Mouse (Mus musculus) ES-CJ7 (cell line): ENCODE data around the gene Tesc.

Experiments used
- DNase-seq: peaks from one replicate; pipeline ENCODE4 v3.0.0; 2011; ENCODE audit warnings: low read depth, low spot score

Tesc gene

DNA sequence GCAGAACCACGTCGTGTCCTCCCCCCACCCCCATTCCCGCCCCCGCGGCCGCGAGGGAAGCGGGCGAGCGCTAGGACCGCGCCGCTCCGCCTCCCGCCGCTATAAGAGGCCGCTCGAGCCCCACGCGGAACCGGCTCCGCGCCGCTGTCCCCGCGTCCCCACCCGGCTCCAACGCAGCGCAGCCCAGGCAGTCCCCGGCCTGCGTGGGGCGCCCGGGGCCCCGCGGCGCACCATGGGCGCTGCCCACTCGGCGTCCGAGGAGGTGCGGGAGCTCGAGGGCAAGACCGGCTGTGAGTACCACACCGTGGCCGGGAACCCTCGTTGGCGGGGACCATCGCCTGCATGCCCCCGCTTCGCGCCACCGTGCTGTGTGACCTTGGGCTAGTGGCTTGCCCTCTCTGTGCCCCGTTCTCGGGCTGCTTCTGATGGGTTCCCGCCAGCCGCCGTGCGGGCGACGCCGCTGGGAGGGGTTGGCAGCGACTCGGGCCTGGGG is at the start of gene Tesc:
Gene Tesc, plus strand, starts transcription at position 46 of the 493 bp plus-strand sequence.
- no peak for DNase-seq

DNA sequence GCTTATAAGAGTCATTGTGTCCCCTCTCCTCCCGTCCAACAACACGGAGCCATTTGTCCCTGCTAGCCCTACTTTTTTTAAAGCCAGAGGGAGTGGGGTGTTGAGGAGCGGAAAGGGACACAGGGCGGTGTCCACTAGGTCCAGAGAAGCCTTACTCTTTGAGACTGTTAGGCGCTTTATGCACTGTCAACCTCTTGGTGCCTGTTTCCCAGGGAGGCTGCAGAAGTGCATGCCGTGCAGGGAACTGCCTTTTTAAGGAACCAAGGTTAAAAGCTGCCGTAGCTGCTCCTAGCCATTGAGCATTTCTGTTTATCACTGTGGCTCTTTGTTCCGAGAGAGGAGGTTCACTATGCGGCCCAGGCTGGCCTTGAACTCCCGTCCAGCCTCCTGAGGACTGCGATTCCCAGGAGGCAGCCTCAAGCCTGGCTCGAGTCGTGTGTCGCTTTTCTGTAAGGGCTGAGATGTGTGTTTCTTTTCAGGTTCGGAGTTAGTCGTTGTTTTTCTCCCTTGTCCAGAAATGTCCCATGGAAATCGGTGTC is 49.3 kb upstream of the Tesc start:
- DNase-seq, result no peak

DNA sequence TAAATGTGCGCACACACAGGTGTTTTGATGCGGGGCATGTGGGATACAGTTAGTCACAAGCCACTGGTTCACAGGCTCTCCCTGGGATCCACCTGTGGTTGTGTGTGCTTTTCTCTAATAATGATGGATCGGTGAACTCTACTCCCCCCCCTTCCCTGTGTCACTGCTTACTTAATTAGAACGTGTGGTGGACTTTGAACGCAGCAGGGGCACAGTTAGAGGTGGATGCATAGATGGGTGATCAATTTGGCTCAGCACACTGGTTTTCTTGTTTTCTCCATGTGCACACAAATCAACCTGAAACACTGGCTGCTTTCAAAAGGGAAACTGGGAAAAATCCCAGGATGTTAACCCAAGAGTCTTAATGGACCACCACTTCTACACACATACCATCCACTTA is 48.5 kb upstream of the Tesc start:
- DNase-seq, result no peak

DNA sequence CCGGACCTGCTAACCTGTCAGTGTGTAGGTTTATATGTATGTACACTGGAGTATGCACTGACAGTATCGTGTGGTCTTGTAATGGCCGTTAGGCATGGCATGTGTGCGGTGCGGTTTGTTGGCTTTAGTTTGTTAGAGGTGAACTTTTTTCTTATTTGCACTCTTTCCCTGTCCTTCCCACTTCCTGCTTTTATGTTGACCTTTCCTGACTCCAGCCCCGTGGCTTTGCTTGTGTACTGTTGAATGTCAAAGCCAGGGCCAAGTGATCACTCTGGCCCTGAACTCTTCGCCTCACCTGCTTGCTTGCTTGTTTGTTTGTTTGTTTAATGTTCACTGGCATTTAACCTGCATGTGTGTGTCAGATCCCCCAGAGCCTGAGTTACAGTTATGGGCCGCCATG is 46.6 kb upstream of the Tesc start:
- no peak for DNase-seq

DNA sequence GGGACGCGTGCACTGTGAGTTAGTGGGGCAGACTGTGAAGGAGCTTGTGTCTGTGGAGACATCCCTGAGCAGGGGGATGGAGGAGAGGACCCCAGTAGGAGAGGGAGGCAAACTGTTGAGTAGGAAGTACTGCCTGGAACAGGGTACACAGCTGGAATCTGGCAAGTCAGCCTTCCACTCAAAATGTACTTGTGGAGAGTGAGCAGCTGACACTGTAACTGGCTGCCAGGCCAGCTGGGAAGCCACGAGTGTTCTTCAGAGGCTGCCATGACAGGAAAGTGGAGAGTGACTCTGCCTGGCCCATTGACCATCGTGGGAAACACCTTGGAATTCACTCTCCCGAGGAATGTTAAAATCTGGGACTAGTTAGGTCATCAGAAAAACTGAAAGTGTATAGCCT is 45.6 kb upstream of the Tesc start:
- no peak for DNase-seq

DNA sequence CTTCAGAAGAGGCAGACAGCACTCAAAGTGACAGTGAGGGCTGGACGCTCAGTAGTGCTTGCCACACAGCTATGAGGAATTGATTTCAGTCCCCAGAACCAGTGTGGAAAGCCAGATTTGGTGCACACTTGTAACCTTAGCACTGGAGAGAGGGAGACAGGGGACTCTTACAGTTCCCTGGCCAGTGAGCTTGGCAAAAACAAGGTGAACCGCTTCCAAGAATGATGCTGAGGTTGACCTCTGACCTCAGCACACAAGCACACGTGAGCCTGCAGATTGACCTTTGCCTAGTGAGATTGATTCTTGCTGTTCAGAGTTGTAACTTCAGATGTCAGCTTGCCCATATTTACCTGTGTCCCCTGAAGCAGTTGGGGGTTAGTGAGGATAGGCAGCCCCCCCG is 41.2 kb upstream of the Tesc start:
- no peak for DNase-seq

DNA sequence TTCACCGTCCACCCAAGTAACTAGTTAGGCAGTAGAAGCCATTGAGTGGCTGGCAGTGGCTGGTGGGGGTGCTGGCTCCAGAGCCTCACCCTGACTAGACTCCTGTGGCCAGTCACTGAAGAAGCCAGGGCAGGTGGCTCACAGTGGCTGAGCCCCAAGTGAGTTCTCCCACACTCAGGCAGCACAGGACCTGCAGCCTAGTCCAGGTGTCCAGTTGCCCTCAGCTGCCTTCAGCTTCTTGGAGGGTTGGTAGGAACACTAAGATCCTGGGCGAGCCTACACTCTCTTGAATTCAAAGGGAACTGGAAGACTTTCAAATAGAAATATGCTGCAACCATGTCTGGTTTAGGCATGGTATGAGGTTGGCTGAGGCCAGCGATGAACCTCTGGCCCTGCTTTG is 39.7 kb upstream of the Tesc start:
- no peak for DNase-seq

DNA sequence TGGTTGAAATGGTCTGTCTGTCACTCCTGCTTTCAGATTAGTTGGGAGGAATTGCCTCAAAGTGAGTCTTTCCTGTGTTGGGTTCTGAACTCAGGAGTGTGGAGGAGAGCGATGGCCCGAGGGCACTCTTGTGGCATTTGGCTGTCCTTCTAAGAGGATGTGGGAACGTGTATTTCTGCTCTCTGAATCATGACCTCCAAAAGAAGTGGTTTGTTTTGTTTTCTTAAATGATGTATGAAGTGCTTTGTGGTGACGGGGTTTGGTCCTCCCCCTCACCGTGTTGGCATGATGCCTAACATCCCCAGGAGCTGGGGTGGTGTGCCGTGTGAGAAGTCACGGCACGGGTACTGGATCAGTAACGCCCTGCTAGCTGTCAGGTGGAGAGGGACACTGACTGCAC is 39.2 kb upstream of the Tesc start:
- DNase-seq, result no peak

DNA sequence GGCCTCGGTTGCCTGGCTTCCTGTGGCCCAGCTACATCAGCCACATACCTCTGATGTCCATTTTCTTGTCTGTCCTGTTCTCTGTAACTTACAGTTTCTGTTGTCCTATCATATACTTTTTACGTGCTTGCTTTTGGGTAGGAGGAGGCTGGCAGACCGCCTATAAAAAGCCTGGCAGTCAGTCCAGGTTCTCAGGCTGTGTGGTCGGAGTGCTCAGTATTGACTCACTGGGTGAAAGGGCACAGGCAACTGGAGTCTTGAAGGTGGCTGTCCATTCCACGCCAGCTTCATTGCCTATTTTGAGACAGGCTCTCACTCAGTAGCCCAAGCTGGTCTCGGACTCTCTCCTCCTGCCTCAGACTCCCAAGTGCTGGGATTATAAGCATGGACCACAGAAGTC is 37.8 kb upstream of the Tesc start:
- DNase-seq, result no peak

DNA sequence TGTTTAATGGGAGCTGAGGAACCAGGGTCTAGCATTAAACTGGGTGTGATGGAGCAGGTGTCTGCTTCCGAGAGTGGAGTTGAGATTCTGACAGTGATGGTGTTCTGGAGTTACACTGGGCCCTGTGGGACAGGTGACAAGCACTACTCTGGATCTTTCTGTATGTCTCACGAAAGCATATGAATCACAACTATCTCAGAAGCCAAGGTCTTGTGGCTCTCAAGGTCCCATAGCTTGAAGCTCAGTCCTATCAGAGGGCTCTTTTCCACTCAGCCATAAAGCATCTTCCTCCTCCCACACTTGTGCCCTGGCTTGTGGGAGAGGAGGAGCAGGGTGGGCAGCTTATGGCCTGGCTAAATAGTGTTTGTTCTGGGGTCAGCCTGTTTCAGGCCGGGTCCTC is 36.6 kb upstream of the Tesc start:
- DNase-seq, result no peak

DNA sequence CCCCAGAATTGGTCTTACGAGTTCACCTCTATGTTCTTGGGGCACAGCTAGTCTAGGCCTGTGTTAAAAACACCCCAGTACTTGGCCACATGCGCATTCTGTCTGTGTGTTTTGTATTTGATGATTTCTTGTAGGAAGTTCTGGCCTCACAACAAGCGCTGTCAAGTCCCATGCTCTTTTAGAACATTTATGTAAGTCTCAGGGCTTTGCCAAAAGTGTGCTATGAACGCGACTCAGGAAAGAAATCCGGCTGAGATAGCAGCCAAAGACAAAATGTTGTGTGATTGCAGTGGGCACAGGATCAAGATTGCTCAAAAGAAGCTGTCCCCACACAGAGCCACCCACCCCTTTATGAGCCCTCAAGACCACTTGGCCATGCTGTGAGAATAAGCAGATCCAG is 34.0 kb upstream of the Tesc start:
- no peak for DNase-seq

DNA sequence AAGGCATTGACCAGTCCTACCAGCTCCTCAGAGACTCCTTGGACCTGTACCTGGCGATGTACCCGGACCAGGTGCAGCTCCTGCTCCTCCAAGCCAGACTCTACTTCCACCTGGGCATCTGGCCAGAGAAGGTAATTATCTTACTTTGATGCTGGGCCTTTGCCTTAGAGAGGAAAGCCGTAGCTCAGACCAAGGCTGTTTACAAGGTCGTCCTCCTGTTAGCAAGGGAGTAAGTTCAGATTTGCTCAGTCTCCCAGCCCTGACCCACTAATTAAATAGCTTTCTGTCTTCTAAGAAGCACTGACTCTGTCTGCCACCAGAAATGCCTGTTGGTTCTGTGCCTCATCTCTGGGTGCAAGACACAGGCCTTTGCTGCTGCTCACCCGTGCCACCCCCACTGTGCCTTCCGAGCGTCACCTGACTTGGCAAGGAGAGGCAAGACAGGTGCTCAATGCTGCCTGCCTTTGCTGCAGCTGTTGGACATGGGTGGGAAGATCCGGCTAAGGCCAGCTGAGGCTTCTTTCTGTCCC is 32.1 kb upstream of the Tesc start:
- DNase-seq, result no peak

DNA sequence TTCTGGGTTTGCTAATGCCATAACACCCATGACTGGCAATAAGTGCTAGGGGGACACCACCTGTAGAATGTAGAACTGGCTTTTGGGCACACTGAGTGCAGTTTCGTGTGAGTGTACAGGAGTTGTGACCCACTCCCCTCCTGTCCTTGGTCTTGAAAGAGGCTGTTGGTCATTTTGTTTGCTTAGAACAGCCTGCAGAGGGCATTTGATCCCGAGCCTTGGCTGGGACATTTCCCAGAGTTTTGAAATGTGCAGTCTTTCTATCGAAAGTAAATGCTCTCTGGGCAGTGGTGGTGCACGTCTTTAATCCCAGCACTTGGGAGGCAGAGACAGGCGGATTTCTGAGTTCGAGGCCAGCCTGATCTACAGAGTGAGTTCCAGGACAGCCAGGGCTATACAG is 31.6 kb upstream of the Tesc start:
- DNase-seq, result no peak

DNA sequence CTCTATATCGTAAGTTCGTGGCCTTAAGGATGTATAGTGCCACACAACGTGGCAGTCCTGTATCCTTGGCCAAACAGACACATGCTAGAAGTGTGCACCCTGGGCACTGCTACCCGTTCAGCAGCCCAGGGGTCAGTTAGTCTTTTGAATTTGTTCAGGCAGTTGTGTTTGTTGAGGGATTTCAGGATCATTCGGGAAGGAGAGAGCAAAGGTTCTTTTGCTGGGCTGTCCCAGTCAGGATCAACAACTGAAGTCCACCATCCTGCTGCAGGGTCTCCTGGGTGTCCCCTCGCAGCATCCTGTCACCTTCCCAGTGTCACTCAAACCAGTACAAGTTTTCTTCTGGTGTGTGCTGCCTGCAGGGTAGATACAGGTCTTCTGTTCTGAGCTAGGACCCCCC is 31.0 kb upstream of the Tesc start:
- no peak for DNase-seq

DNA sequence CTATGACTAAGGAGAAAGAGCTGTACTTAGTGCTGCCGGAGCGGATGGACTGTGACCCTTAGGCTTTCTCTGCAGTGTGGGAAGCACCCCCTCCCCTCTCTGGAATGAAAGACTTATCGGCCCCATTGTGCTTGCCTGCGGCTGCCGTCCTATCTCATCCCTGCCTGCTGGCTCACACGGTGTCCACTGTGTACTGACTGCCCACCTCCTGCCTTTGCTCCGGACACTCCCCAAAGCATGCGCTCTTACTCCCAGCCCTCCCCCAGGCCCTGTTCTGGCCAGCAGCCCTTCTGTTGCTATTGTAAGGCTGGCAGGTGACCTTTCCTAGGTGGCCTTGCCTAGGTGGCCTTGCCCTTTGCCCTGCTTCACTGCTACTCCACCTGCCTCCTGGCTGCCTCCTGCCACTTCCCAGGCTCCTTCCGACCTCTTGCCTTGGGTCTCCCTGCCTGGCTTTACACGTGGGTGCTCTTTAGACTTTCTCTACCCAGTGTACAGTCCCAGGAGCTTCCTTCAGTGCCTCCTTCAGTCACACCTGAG is 30.0 kb upstream of the Tesc start:
- DNase-seq, result no peak

DNA sequence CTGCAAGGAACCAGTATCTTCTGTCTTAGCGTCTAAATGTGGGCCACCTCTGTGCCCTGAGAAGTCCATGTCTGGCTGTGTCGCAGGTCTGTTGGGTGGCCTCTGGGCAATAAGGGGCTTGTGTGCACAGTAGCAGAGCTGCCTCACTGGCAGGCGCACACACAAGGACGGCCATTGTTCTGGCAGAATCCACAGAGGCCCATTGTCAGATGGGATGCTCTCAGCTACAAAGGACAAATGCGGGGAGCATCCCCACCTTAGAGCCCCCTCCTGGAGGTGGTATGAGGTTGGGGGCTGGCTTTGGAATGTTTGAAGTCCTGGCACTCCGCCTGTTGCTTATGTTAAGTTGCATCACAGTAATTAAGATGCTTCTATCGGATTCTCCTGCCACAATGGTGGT is 28.5 kb upstream of the Tesc start:
- no peak for DNase-seq

DNA sequence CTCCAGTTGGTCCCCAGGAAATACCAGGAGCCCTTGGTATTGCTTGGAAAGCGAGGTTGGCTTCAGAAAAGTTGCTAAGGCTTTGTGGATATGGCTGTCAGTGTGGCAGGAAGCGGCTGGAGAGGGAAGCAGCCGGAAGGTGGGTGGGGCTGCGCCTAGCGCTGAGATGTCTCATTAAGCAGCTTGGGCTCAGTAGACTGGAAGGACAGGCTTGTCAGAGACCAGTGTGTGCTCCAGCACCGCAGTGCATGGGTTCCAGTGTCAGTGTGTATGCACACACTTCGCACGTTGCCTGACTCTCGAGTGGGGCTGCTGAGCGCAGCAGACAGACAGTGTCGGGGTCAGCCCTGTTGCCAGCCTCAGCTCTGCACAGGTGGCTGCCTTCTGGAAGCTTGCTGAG is 28.0 kb upstream of the Tesc start:
- DNase-seq, result no peak

DNA sequence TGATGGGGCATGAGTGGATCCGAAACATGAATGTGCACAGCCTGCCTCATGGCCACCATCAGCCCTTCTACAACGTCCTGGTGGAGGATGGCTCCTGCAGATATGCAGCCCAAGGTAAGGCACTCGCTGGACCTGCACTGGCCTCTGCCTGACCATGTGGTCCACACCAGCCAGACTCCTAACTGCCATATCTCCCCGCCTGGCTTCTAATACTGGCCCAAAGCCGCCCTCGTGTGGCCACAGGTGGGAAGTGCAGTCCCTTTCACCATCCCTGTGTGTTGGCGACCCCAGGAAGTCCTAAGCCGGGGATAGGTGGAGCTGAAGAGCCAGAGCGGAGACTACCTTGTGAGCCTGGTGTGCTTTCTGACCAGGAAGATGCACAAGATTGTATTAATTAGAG is 25.5 kb upstream of the Tesc start:
- peak; percentile 72 for DNase-seq

DNA sequence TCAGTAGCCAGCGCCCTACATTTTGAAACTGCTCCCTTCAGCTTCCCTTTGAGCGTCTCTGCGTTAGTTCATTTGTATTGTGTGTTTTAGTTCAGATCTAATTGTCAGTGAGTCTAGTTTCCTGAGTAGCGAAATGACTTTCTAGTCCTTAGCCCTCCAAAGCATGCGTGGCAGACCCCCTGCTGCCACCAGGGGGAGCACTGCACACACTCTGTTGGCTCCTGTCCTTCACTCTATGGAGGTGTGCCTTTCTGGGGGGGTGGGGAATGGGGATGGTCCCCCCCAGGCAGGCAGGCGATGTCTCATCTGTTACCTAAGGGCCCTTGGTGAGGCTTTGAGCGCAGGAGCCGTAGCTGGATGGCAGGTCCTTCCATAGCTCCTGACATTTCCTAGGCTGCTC is 22.9 kb upstream of the Tesc start:
- peak; percentile 55 for DNase-seq

DNA sequence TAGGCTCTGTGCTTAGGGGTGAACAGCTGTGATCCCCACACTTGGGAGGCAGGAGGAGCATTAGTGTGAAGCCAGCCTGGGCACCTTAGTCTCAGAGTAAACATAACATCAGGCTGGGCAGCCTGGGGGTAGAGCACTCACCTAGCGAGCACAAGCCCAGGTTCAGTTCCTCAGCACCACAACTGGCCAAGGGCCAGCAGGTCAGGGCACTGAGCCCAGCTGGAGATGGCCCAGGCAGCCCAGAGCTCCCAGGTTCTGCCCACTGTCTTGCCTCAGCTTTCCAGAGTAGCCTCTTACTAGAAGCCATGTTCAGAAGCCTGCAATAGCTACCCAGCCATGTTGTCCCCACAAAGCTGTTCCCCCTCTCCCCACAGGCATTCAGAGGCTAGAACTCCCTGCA is 21.8 kb upstream of the Tesc start:
- DNase-seq, result no peak

DNA sequence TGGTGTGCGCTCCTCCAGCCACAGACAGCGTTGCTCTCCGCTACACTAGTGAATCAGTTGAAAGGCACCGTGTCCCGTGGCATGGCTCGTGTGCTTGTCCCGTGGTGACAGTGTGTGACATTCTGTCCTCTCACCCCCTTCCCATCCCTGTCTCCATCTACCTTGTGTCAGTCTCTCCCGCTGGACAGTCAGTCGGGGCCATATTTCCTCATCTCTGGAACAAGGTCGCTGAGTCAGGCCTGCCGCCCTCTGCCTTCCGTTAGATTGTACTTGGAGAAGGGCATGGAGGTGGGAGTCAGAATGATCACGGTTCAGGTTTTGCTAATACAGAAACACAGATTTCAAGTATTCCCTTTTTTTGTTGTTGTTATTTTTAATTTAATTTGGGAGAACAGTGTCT is 19.2 kb upstream of the Tesc start:
- DNase-seq, result no peak

DNA sequence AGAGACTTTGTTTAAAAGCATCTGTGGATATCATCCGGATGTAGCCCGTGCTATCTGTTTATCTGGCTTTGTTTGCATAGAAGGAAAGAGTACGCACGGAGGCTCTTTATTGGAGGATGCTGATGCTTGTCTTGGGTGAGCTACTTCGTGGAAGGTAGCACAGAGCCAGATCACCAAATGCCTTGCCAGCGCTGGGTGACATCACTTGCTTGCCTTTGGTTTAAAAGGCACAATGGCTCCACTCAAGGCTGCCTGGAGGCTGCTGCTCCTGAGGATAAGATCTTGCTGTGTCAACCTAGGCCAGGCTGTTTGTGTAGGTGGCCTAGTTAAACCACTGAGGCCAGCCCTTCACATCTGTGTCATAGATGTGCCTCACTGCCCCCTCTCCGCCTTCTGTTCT is 16.7 kb upstream of the Tesc start:
- no peak for DNase-seq

DNA sequence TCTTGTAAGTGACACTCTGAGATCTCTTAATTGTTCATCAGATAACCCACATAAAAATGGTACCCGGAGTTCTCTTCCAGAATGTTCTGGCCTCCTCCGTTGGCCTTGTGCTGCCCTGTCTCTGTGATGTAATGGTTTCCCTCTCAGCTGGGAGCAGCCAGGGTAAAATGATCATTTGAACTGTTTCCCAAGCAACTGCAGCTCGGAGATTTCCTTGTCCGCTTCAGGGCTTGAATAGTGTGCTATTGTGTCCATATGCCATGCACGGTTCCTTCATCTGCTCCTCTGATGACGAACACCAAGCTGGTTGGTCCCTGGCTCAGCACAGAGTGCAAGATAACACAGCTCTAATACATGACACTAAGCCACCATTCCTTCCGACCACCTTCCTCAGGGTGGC is 15.7 kb upstream of the Tesc start:
- no peak for DNase-seq

DNA sequence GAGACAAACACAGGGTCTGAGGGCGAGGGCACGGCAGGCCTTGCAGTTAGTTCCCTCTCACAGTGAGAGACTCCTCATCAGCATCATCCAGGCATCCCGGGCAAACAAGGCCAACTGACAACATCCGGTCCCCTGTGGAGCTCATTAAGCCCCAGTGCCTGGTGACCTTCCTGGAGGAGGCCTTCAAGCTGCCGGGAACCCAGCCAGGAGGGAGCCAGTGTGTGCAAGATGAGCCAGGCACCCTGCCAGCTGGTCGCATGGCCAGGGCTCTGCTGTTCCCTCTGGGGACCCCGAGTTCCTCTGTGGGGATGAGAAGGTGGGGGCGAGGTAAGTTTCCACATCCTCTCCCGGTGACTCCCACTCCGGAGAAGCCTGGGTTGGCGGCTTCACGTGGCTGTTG is 12.5 kb upstream of the Tesc start:
- peak; percentile 71 for DNase-seq
